Mouse (Mus musculus) brown adipose tissue, adult 24 weeks (tissue): ENCODE measurements around the gene Sult4a1. TPM values are rescaled to one million over a fixed set of nuclear protein-coding genes. Genes with fewer than 3 reads are reported as not detected.

ENCODE experiments used
- polyA plus RNA-seq: library from polyadenylated mRNA; stranded (reverse); fragments of >200 nt; gene quantifications from 2 replicates; pipeline ENCODE4 v1.2.4, GENCODE M21; 2012; ENCODE audit not compliant: missing spikeins, insufficient read depth, insufficient read length

The Sult4a1 gene
- polyA plus RNA-seq, 1 experiment, result not detected

Other genes with a start within 250 kb of the Sult4a1 start
- not detected in 2 replicates for gene Efcab6, start 40.4 kb downstream of the Sult4a1 start, polyA plus RNA-seq
- not detected in 2 replicates for gene Pnpla5, start 17.4 kb upstream of the Sult4a1 start, polyA plus RNA-seq
- 506 and 707 TPM in 2 replicates for gene Pnpla3, start 62.1 kb upstream of the Sult4a1 start, polyA plus RNA-seq
- gene Samm50, start 86.5 kb upstream of the Sult4a1 start, polyA plus RNA-seq, result 177 and 266 TPM in 2 replicates
- 3.0 and 8.7 TPM in 2 replicates for gene Parvb, start 126.3 kb upstream of the Sult4a1 start, polyA plus RNA-seq
- 0.42 and 0.83 TPM in 2 replicates for gene Parvg, start 218.3 kb upstream of the Sult4a1 start, polyA plus RNA-seq